Mouse (Mus musculus) liver, postnatal 0 days (tissue): Measurements from ENCODE around the gene Zfp462. TPM values are rescaled to one million over a fixed set of nuclear protein-coding genes. Genes with fewer than 3 reads are reported as not detected.
A peak's percentile ranks its signal among the peaks of the same experiment; 100 is the strongest.

Source experiments
- ATAC-seq: fragments of 200-750 bp; cut with Nextera tagmentation; 2 replicates; pipeline ENCODE4 v1.8.0; 2017; ENCODE audit warnings: mild to moderate bottlenecking, moderate library complexity
- DNase-seq: peaks from one replicate; pipeline ENCODE4 v3.0.0-alpha.2; 2016
- H3K27ac ChIP-seq: fragments of 300-500 bp; sonication (generic); 2 replicates; pipeline ENCODE4 v1.5.1; 2014; ENCODE audit warnings: antibody characterized with exemption, moderate library complexity, mild to moderate bottlenecking, low read depth
- H3K27me3 ChIP-seq: fragments of 300-500 bp; sonication (generic); 2 replicates; pipeline ENCODE4 v1.6.1; 2014; ENCODE audit warnings: low read length, control low read depth, mixed read lengths; ENCODE audit not compliant: insufficient read depth
- H3K36me3 ChIP-seq: fragments of 300-500 bp; sonication (generic); replicated peaks from 2 replicates; pipeline ENCODE4 v1.6.1; 2014; ENCODE audit warnings: mild to moderate bottlenecking, control low read depth, low read length, moderate library complexity, mixed read lengths; ENCODE audit not compliant: insufficient read depth
- H3K4me1 ChIP-seq: fragments of 300-500 bp; sonication (generic); 2 replicates; pipeline ENCODE4 v1.6.1; 2014; ENCODE audit warnings: antibody characterized with exemption, mild to moderate bottlenecking, control low read depth; ENCODE audit not compliant: insufficient read depth
- H3K4me2 ChIP-seq: fragments of 300-500 bp; sonication (generic); 2 replicates; pipeline ENCODE4 v1.6.1; 2014; ENCODE audit warnings: low read depth, mild to moderate bottlenecking, low read length, moderate library complexity, mixed read lengths
- H3K4me3 ChIP-seq: fragments of 300-500 bp; sonication (generic); 2 replicates; pipeline ENCODE4 v1.5.1; 2014; ENCODE audit warnings: low read depth, low read length
- H3K9ac ChIP-seq: fragments of 300-500 bp; sonication (generic); replicated peaks from 2 replicates; pipeline ENCODE4 v1.6.1; 2014; ENCODE audit warnings: mild to moderate bottlenecking, moderate library complexity
- H3K9me3 ChIP-seq: fragments of 300-500 bp; sonication (generic); 2 replicates; pipeline ENCODE4 v1.6.1; 2016; ENCODE audit warnings: mild to moderate bottlenecking, control low read depth, low read length, mixed read lengths
- CTCF ChIP-seq: sonication (generic); IDR thresholded peaks from 2 replicates; pipeline ENCODE4 v1.5.1; 2016; ENCODE audit warnings: antibody characterized with exemption, low read depth
- EP300 ChIP-seq: IDR thresholded peaks from 2 replicates; pipeline ENCODE4 v1.6.1; 2016; ENCODE audit warnings: antibody characterized with exemption, low read depth, mild to moderate bottlenecking
- WGBS: fragments of 180-500 bp; shearing (Covaris S2); extraction: QIAGEN DNeasy Blood & Tissue Kit; methylation state at CpG from one replicate; pipeline ENCODE4 v1.1.7; 2014; ENCODE audit not compliant: insufficient replicate concordance; 5-methylcytosine and 5-hydroxymethylcytosine counted together
- polyA plus RNA-seq: library from polyadenylated mRNA; unstranded; fragments of >200 nt; fragmentation: Nextera tagmentation; extraction: Ambion mirVana; gene quantifications from 2 replicates; pipeline ENCODE4 v1.2.1, GENCODE M21; 2015

Zfp462 gene
- polyA plus RNA-seq, 1 experiment from 2014 or later: 0.14 TPM

- ATAC-seq: no peak
- 50% methylated on average over 2 of the region's 2 CpGs for WGBS
- H3K4me3 ChIP-seq: no peak overlapping the region
- H3K9ac ChIP-seq: no peak overlapping the region
- H3K27ac ChIP-seq: no peak overlapping the region
- no peaks in the 10 kb centered on the region for H3K36me3 ChIP-seq
- DNase-seq: no peak
- H3K9me3 ChIP-seq: no peaks in the 10 kb centered on the region
- TF ChIP-seq CTCF: no peak
- no peak for TF ChIP-seq EP300
- H3K4me1 ChIP-seq: no peaks in the 10 kb centered on the region
- no peak overlapping the region for H3K4me2 ChIP-seq
- H3K27me3 ChIP-seq: no peaks in the 10 kb centered on the region
Observed at GRCm38 (mm10) chr4:55121126-55121525, 176.3 kb downstream of the Zfp462 start.

DNA sequence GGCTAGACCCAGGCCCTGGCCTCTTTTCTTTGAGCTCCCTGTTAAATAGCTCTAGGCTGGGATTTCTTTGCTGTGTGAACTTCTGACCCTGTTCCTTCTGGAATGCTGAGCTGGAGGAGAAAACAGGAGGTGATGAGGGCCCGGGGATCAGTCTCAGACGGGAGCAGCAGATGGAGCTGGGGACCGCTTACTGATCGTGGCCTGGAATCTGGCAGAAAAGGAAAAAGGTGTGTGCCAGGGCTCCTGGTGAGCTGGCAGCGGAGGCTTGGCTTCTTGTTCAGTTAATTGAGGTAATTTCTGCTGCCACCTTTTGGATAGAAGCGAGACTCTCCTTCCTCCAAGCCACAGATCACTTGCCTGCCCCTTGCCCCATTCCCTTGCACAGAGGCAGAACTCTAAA lies 177.1 kb downstream of the Zfp462 start:
- DNase-seq (no peak), ATAC-seq (no peak)
- Histone ChIP-seq H3K4me3 (no peak overlapping the region), H3K27ac (no peak overlapping the region), H3K9ac (no peak overlapping the region), H3K36me3 (no peaks in the 10 kb centered on the region), H3K4me2 (no peak overlapping the region), H3K9me3 (no peaks in the 10 kb centered on the region), H3K27me3 (no peaks in the 10 kb centered on the region), H3K4me1 (no peaks in the 10 kb centered on the region)
- no peak for TF ChIP-seq EP300
- 62% methylated on average over 6 of the region's 6 CpGs for WGBS

DNA sequence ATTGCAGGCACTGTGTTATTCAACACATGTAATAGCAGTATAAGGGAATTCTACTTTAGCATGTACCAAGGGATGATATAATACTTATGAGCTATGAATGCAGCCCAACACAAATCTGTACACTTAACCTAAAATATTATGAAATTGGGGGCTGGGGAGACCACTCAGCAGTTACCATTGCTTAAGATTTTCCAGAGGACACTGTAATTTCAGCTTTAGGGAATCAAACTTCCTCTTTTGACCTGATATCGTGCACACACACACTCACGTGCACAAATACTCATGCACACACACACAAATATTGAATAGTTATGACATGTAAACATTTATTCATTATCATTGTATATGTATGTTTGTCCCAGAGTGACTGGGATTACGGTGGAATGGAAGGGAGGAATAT lies 179.3 kb downstream of the Zfp462 start:
- ATAC-seq: no peak
- TF ChIP-seq EP300 (no peak), CTCF (no peak)
- 54% methylated on average over 3 of the region's 3 CpGs for whole genome bisulfite sequencing

DNA sequence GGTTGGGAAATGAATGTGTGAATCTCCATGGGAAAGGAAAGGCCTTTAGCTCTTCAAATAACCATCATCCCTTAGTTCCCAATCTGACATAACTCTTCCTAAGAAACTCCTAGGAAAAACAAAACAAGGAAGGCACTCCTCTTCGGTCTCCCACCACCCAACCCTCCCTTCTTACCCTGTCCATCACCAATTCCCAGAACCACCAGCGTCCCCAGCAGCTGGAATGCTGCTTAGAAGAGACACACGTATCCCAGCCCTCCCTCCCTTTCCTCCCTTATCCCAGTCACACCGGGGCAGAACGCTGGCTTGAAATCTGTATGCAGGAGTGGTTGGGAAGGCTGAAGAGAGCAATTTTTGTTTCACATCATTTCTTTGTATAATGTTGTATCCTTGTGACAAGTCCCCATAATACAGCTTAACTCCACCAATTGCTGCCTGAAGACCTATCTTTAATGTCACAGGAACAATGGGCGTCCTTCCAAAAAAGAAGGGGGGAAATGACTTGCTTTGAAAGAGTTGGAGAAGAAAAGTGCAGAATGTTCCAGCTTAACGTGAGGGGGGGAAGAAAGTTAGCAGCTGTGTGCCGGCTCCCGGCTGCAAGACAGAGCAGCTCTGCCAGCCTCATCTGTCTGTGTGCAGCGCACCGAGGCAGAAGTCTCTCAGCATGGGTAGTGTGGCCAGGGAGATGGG lies 180.3 kb downstream of the Zfp462 start:
- no peaks in the 10 kb centered on the region for H3K9me3 ChIP-seq
- H3K27me3 ChIP-seq: no peaks in the 10 kb centered on the region
- no peak overlapping the region for H3K27ac ChIP-seq
- 0 out of 2 replicates have a peak, but pooled peaks cover 5% of the 10 kb centered on the region for H3K4me1 ChIP-seq
- WGBS: 58% methylated on average over 11 of the region's 11 CpGs
- H3K4me3 ChIP-seq: no peak overlapping the region
- TF ChIP-seq CTCF (no peak), EP300 (no peak)
- no peak overlapping the region for H3K9ac ChIP-seq
- no peaks in the 10 kb centered on the region for H3K36me3 ChIP-seq
- H3K4me2 ChIP-seq: no peak overlapping the region
- DNase-seq (no peak), ATAC-seq (no peak)

More for the DNA sequence above, 179.3 kb downstream of the Zfp462 start:
- no peak for DNase-seq
- H3K4me3 ChIP-seq: no peak overlapping the region
- 0 out of 2 replicates have a peak, but pooled peaks cover 5% of the 10 kb centered on the region for H3K4me1 ChIP-seq
- no peak overlapping the region for H3K9ac ChIP-seq
- no peak overlapping the region for H3K27ac ChIP-seq
- H3K9me3 ChIP-seq: no peaks in the 10 kb centered on the region
- H3K27me3 ChIP-seq: no peaks in the 10 kb centered on the region
- no peak overlapping the region for H3K4me2 ChIP-seq
- no peaks in the 10 kb centered on the region for H3K36me3 ChIP-seq

GRCm38 (mm10) chr4:55125738-55126054 lies 180.8 kb downstream of the Zfp462 start:
- ATAC-seq (no peak), DNase-seq (no peak)
- 66% methylated on average over 4 of the region's 4 CpGs for WGBS
- TF ChIP-seq EP300: no peak
- TF ChIP-seq CTCF: no peak
- Histone ChIP-seq H3K4me3 (no peak overlapping the region), H3K27ac (no peak overlapping the region), H3K9ac (no peak overlapping the region), H3K27me3 (no peaks in the 10 kb centered on the region), H3K9me3 (no peaks in the 10 kb centered on the region), H3K4me2 (no peak overlapping the region), H3K4me1 (0 out of 2 replicates have a peak, but pooled peaks cover 5% of the 10 kb centered on the region), H3K36me3 (no peaks in the 10 kb centered on the region)

GRCm38 (mm10) chr4:55127228-55127901 lies 182.5 kb downstream of the Zfp462 start:
- ATAC-seq (peak; percentile 48; the same call in 1 of the 2 replicates), DNase-seq (no peak)
- Histone ChIP-seq H3K4me3 (no peak overlapping the region), H3K9ac (no peak overlapping the region), H3K4me1 (0 out of 2 replicates have a peak, but pooled peaks cover 5% of the 10 kb centered on the region), H3K36me3 (no peaks in the 10 kb centered on the region), H3K27me3 (no peaks in the 10 kb centered on the region), H3K27ac (no peak overlapping the region), H3K9me3 (no peaks in the 10 kb centered on the region), H3K4me2 (no peak overlapping the region)
- 65% methylated on average over 9 of the region's 9 CpGs for WGBS
- TF ChIP-seq CTCF (no peak), EP300 (no peak)
